Mouse (Mus musculus) C2C12 (cell line): Measurements from ENCODE around the gene Casp3.

ENCODE experiments used
- CTCF ChIP-seq: IDR thresholded peaks from one replicate; pipeline ENCODE4 v1.5.1; 2011; ENCODE audit not compliant: control insufficient read depth, insufficient read depth, insufficient read length
- MAX ChIP-seq: IDR thresholded peaks from one replicate; pipeline ENCODE4 v1.6.1; 2011; ENCODE audit warnings: mild to moderate bottlenecking, control low read depth
- MYOD1 ChIP-seq: IDR thresholded peaks from one replicate; pipeline ENCODE4 v1.6.1; 2011; ENCODE audit warnings: low read depth; ENCODE audit not compliant: control insufficient read depth, insufficient read length

DNA sequence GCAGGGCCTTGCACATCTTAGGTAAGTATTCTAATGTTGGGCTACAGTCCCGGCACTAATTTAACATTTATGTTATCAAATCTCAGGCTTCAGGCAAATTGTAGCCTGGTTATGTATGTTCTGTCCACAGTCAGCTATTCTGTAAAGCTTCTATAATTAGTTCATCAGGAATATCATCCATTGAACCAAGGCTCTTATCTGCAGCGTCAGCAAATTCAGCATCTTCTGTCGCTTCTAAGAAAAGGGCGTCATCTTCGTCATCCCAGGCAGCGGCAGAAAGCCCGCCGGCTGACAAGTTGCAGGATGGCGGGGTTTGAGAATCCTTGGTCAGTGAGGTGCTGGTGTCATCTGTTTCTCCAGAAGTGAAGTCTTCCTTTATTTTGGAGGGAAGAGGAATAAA lies 38.3 kb upstream of the Casp3 start:
- TF ChIP-seq CTCF: no peak
- TF ChIP-seq MYOD1: no peak
- no peak for TF ChIP-seq MAX
